Mouse (Mus musculus): Measurements from ENCODE around the gene Fcrl6. TPM values are rescaled to one million over a fixed set of nuclear protein-coding genes. Genes with fewer than 3 reads are reported as not detected.

Fcrl6 gene
- total RNA-seq, 1 experiment = not detected

GRCm38 (mm10) chr1:172647236-172647635 lies 44.9 kb upstream of the Fcrl6 start:
- in situ Hi-C loops (cut with MboI; ENCODE audit: low sequenced_read_pairs in 2 of 2, unreplicated experiment in 2 of 2) = loop anchor here (25.0 kb wide), 2 partner anchors 235 to 740 kb away; no protein-coding TSS in a partner anchor
- TF ChIP-seq HCFC1 (IDR thresholded peaks at IDR 0.05; ENCODE audit: borderline replicate concordance, insufficient read depth, low read length) (no peak), MAFK (IDR thresholded peaks at IDR 0.05; ENCODE audit: insufficient read depth, low read depth, low read length) (no peak), ZC3H11A (IDR thresholded peaks at IDR 0.05; ENCODE audit: borderline replicate concordance, low read depth, low read length) (no peak), ZNF384 (IDR thresholded peaks at IDR 0.05; ENCODE audit: low read depth, low read length) (no peak), CHD2 (IDR thresholded peaks at IDR 0.05; ENCODE audit: low read depth, low read length) (no peak)
- DNase-seq (ENCODE audit: low read depth, low spot score) = no peak

GRCm38 (mm10) chr1:172638781-172639180 lies 36.4 kb upstream of the Fcrl6 start:
- no peaks in the 10 kb centered on the region for H3K4me1 ChIP-seq (ENCODE audit: control insufficient read depth in 2 of 2, insufficient read depth in 2 of 2, low read length in 2 of 2, poor library complexity in 1 of 2)
- in situ Hi-C loops (cut with MboI; ENCODE audit: low sequenced_read_pairs in 2 of 2, unreplicated experiment in 2 of 2) = loop anchor here (10.0 to 25.0 kb wide), 3 partner anchors 224 to 749 kb away; no protein-coding TSS in a partner anchor
- H3K27ac ChIP-seq (ENCODE audit: insufficient read depth, low read depth, low read length, poor library complexity, severe bottlenecking) = no peak overlapping the region
- H3K9ac ChIP-seq (ENCODE audit: insufficient read depth, low read depth, low read length, poor library complexity, severe bottlenecking) = no peak overlapping the region
- DNase-seq (ENCODE audit: low read depth, low spot score) = no peak
- H3K4me3 ChIP-seq (ENCODE audit: insufficient read depth in 1 of 2, low read depth in 1 of 2, low read length in 2 of 2, poor library complexity in 1 of 2, severe bottlenecking in 1 of 2) = no peak overlapping the region
- no peaks in the 10 kb centered on the region for H3K36me3 ChIP-seq (ENCODE audit: control insufficient read depth, insufficient read depth, low read length, poor library complexity, severe bottlenecking)
- H3K9me3 ChIP-seq (ENCODE audit: control insufficient read depth, insufficient read depth, low read depth, low read length) = no peaks in the 10 kb centered on the region
- TF ChIP-seq CHD2 (IDR thresholded peaks at IDR 0.05; ENCODE audit: low read depth, low read length) (no peak), ZNF384 (IDR thresholded peaks at IDR 0.05; ENCODE audit: low read depth, low read length) (no peak), MAFK (IDR thresholded peaks at IDR 0.05; ENCODE audit: insufficient read depth, low read depth, low read length) (no peak), HCFC1 (IDR thresholded peaks at IDR 0.05; ENCODE audit: borderline replicate concordance, insufficient read depth, low read length) (no peak), ZC3H11A (IDR thresholded peaks at IDR 0.05; ENCODE audit: borderline replicate concordance, low read depth, low read length) (no peak)

More at GRCm38 (mm10) chr1:172647236-172647635, 44.9 kb upstream of the Fcrl6 start:
- H3K27ac ChIP-seq (ENCODE audit: insufficient read depth, low read depth, low read length, poor library complexity, severe bottlenecking) = no peak overlapping the region
- no peaks in the 10 kb centered on the region for H3K36me3 ChIP-seq (ENCODE audit: control insufficient read depth, insufficient read depth, low read length, poor library complexity, severe bottlenecking)
- no peaks in the 10 kb centered on the region for H3K4me1 ChIP-seq (ENCODE audit: control insufficient read depth in 2 of 2, insufficient read depth in 2 of 2, low read length in 2 of 2, poor library complexity in 1 of 2)
- no peaks in the 10 kb centered on the region for H3K9me3 ChIP-seq (ENCODE audit: control insufficient read depth, insufficient read depth, low read depth, low read length)
- H3K9ac ChIP-seq (ENCODE audit: insufficient read depth, low read depth, low read length, poor library complexity, severe bottlenecking) = no peak overlapping the region
- no peak overlapping the region for H3K4me3 ChIP-seq (ENCODE audit: insufficient read depth in 1 of 2, low read depth in 1 of 2, low read length in 2 of 2, poor library complexity in 1 of 2, severe bottlenecking in 1 of 2)

- TF ChIP-seq MAFK (IDR thresholded peaks at IDR 0.05; ENCODE audit: insufficient read depth, low read depth, low read length) (no peak), ZNF384 (IDR thresholded peaks at IDR 0.05; ENCODE audit: low read depth, low read length) (no peak), ZC3H11A (IDR thresholded peaks at IDR 0.05; ENCODE audit: borderline replicate concordance, low read depth, low read length) (no peak), HCFC1 (IDR thresholded peaks at IDR 0.05; ENCODE audit: borderline replicate concordance, insufficient read depth, low read length) (no peak)
- no peak overlapping the region for H3K9ac ChIP-seq (ENCODE audit: insufficient read depth, low read depth, low read length, poor library complexity, severe bottlenecking)
- H3K9me3 ChIP-seq (ENCODE audit: control insufficient read depth, insufficient read depth, low read depth, low read length) = no peaks in the 10 kb centered on the region
- H3K4me1 ChIP-seq (ENCODE audit: control insufficient read depth in 2 of 2, insufficient read depth in 2 of 2, low read length in 2 of 2, poor library complexity in 1 of 2) = no peaks in the 10 kb centered on the region
- in situ Hi-C loops (cut with MboI; ENCODE audit: low sequenced_read_pairs in 2 of 2, unreplicated experiment in 2 of 2) = loop anchor here (10.0 to 25.0 kb wide), 3 partner anchors 223 to 750 kb away; no protein-coding TSS in a partner anchor
- no peak overlapping the region for H3K4me3 ChIP-seq (ENCODE audit: insufficient read depth in 1 of 2, low read depth in 1 of 2, low read length in 2 of 2, poor library complexity in 1 of 2, severe bottlenecking in 1 of 2)
- no peaks in the 10 kb centered on the region for H3K36me3 ChIP-seq (ENCODE audit: control insufficient read depth, insufficient read depth, low read length, poor library complexity, severe bottlenecking)
- DNase-seq (ENCODE audit: low read depth, low spot score) = no peak
- H3K27ac ChIP-seq (ENCODE audit: insufficient read depth, low read depth, low read length, poor library complexity, severe bottlenecking) = no peak overlapping the region
These were observed 35.5 kb upstream of the Fcrl6 start for GRCm38 (mm10) chr1:172637801-172638200.

GRCm38 (mm10) chr1:172636266-172636665 lies 33.9 kb upstream of the Fcrl6 start:
- H3K4me3 ChIP-seq (ENCODE audit: insufficient read depth in 1 of 2, low read depth in 1 of 2, low read length in 2 of 2, poor library complexity in 1 of 2, severe bottlenecking in 1 of 2) = no peak overlapping the region
- no peaks in the 10 kb centered on the region for H3K9me3 ChIP-seq (ENCODE audit: control insufficient read depth, insufficient read depth, low read depth, low read length)
- no peak overlapping the region for H3K9ac ChIP-seq (ENCODE audit: insufficient read depth, low read depth, low read length, poor library complexity, severe bottlenecking)
- in situ Hi-C loops (cut with MboI; ENCODE audit: low sequenced_read_pairs in 2 of 2, unreplicated experiment in 2 of 2) = loop anchor here (10.0 to 25.0 kb wide), 3 partner anchors 221 to 751 kb away; no protein-coding TSS in a partner anchor
- no peak overlapping the region for H3K27ac ChIP-seq (ENCODE audit: insufficient read depth, low read depth, low read length, poor library complexity, severe bottlenecking)
- no peaks in the 10 kb centered on the region for H3K36me3 ChIP-seq (ENCODE audit: control insufficient read depth, insufficient read depth, low read length, poor library complexity, severe bottlenecking)
- no peaks in the 10 kb centered on the region for H3K4me1 ChIP-seq (ENCODE audit: control insufficient read depth in 2 of 2, insufficient read depth in 2 of 2, low read length in 2 of 2, poor library complexity in 1 of 2)
- DNase-seq (ENCODE audit: low read depth, low spot score) = no peak
- TF ChIP-seq ZNF384 (IDR thresholded peaks at IDR 0.05; ENCODE audit: low read depth, low read length) = no peak
- no peak for TF ChIP-seq MAFK (IDR thresholded peaks at IDR 0.05; ENCODE audit: insufficient read depth, low read depth, low read length)
- no peak for TF ChIP-seq CHD2 (IDR thresholded peaks at IDR 0.05; ENCODE audit: low read depth, low read length)
- no peak for TF ChIP-seq HCFC1 (IDR thresholded peaks at IDR 0.05; ENCODE audit: borderline replicate concordance, insufficient read depth, low read length)
- TF ChIP-seq ZC3H11A (IDR thresholded peaks at IDR 0.05; ENCODE audit: borderline replicate concordance, low read depth, low read length) = no peak

Measured in ES-E14 (cell line).